Mouse (Mus musculus): Measurements from ENCODE around the gene Cmtr1. TPM values are rescaled to one million over a fixed set of nuclear protein-coding genes. Genes with fewer than 3 reads are reported as not detected.
"Not testable (repeated sequence)": the region's sequence is repeated elsewhere in the genome, so short reads cannot be mapped to it uniquely, and the experiment has no call there.

Gene Cmtr1
- polyA plus RNA-seq (2014; fragmentation: Nextera tagmentation; extraction: Ambion mirVana): 112 and 114 TPM in 2 replicates

DNA sequence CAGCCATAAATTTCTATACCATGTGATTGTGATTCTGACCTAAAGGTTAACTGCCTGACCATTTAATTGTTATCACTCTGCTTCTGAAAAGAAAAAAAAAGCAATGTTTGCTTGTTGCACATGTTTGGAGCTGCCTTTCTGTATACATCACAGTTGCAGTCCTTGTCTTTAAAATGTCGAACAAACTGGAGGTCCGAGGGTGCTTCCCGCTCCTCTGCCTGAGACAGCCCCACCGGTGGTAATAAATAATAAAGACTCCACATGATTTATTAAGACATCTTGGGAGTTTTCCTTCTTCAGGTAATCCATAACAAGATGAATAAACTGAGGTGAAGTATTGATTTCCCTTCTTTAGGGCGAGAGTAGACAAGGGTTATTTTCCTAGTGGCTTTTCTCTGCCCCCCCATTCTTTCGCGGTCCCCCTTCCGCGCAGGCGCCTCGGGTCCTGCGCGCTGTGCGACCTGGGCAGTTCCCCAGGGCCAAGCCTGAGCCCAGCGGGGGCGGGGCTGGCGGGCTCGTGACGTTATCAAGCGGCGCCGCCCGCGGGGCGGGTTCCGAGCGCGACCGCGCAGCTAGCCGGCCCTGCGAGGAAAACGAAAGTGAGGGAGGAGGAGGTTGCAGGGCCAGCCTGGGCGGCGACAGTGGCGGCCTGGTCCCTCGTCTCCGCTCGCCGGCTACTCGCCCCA is at the start of gene Cmtr1:
TSS of gene Cmtr1 (plus strand) at position 520 of the 686 bp plus-strand sequence.
- DNase-seq: peak; percentile 99
- Histone ChIP-seq H3K9me3 (ENCODE audit: low read depth, low read length) (no peaks in the 10 kb centered on the region), H3K27ac (ENCODE audit: low read depth) (peak within 1 kb of the TSS; percentile 90), H3K4me2 (peak within 1 kb of the TSS; percentile 74), H3K36me3 (ENCODE audit: insufficient read depth) (peaks cover 22% of the 10 kb centered on the region; the same call in 1 of the 2 replicates), H3K4me1 (ENCODE audit: insufficient read depth) (no peaks in the 10 kb centered on the region; the same call in 1 of the 2 replicates), H3K9ac (peak within 1 kb of the TSS; percentile 95), H3K4me3 (ENCODE audit: low read depth, low read length) (peak within 1 kb of the TSS; percentile 92), H3K27me3 (ENCODE audit: insufficient read depth, low read length) (no peaks in the 10 kb centered on the region)
- TF ChIP-seq CTCF (IDR thresholded peaks at IDR 0.05; ENCODE audit: low read depth): no peak
- under 1% methylated on average over 36 of the region's 41 CpGs for whole genome bisulfite sequencing
- ATAC-seq (ENCODE audit: insufficient read depth): peak; percentile 97

DNA sequence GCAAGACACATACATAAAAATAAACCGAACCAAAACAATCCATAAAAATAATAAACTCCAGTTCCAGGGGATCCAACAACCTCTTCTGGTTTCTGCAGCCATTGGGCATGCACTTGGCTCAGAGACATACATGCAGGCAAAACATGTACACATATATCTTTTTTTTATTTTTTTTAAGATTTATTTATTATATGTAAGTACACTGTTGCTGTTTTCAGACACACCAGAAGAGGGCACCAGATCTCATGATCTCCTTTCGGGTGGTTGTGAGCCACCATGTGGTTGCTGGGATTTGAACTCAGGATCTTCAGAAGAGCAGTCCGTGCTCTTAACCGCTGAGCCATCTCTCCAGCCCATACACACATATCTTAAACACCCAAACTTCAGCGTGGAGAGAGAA is 46.9 kb upstream of the Cmtr1 start:
- not testable (repeated sequence) for H3K9me3 ChIP-seq (ENCODE audit: low read depth, low read length); H3K27ac ChIP-seq (ENCODE audit: low read depth); H3K27me3 ChIP-seq (ENCODE audit: insufficient read depth, low read length); H3K4me3 ChIP-seq (ENCODE audit: low read depth, low read length); H3K4me1 ChIP-seq (ENCODE audit: insufficient read depth); DNase-seq; H3K36me3 ChIP-seq (ENCODE audit: insufficient read depth); ATAC-seq (ENCODE audit: insufficient read depth); H3K9ac ChIP-seq; H3K4me2 ChIP-seq
- WGBS: 84% methylated on average over 5 of the region's 5 CpGs

DNA sequence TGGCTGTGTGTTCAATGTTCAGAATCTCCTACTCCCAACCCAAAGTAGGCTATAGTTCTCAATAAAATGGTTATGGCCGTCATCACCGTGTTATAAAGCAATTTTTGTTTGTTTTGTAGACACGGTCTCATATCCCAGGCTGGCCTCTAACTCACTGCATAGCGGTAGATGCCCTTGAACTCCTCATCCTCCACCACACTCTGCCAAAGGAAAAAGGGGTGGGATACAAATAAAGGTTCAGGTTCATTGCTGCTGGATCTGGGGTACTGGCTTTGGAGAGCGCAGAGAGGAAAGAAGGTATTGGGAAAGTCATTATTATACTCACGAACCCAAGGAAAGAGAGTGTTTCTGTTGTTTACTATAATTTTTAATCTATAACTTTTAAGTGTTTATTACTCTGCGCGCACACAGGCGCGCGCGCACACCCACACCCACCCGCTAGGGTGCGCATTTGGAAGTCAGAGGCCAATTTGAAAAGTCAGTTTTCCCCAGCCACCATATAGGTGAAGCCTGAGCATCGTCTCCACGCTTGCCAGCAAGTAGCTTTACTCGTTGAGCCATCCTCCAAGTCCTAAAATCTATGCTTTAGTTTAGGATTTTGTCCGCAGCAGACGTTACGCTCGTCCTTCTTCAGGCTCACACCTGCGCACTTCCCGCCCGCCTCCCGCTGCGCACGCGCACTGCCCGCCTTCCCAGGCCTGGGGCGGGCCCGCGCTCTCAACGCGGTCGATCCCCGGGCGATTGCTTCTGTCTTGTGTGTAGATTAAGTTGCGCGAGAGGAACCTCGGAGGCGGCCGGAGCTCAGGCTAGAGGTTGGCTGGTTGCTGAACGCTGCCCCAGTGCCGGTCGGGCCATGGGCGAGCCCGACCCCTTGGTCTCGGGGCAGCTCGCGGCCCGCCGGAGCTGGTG is 46.0 kb upstream of the Cmtr1 start, which contains the start of the genes Rnf8 and Gm28043:
TSS of gene Rnf8 (plus strand) at position 676 of the 909 bp plus-strand sequence.
TSS of gene Gm28043 (plus strand) at position 762 of the 909 bp plus-strand sequence.
- DNase-seq (peak; percentile 97), ATAC-seq (ENCODE audit: insufficient read depth) (peak; percentile 91)
- 2% methylated on average over 52 of the region's 52 CpGs for WGBS
- peak; percentile 71 for TF ChIP-seq CTCF (IDR thresholded peaks at IDR 0.05; ENCODE audit: low read depth)
- peak within 1 kb of the TSS; percentile 99 for H3K4me3 ChIP-seq (ENCODE audit: low read depth, low read length)
- no peaks in the 10 kb centered on the region for H3K9me3 ChIP-seq (ENCODE audit: low read depth, low read length)
- H3K4me2 ChIP-seq: peak within 1 kb of the TSS; percentile 92
- H3K27me3 ChIP-seq (ENCODE audit: insufficient read depth, low read length): no peaks in the 10 kb centered on the region
- 0 out of 2 replicates have a peak, but pooled peaks cover 6% of the 10 kb centered on the region for H3K4me1 ChIP-seq (ENCODE audit: insufficient read depth)
- peak within 1 kb of the TSS; percentile 98 for H3K9ac ChIP-seq
- peaks cover 2% of the 10 kb centered on the region for H3K36me3 ChIP-seq (ENCODE audit: insufficient read depth)
- peak within 1 kb of the TSS; percentile 97 for H3K27ac ChIP-seq (ENCODE audit: low read depth)

DNA sequence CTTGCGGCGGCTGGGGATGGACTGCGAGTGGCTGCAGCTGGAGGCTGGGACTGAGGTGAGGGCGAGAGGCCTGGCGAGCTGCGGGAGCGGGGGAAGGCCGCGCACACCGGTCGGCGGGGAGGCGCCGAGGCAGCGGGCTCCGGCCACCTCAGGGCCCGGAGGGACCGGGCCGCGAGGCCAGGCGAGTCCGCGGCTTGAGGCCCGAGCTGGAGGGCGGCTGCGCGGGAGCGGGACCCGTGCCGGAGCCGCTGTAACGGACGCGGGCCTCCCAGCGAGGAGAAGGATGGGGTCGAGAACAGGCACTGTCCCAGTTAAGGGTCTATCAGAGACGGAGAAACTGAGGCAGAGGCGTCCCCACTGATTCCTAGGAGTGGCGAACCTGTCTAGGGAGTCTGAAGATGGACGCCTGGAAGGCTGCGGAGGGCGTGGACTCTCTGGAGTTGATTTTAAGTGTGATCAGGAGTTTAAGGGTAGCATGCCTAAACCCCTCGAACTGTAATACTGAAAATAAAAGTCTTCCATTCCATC is 45.3 kb upstream of the Cmtr1 start:
- H3K9me3 ChIP-seq (ENCODE audit: low read depth, low read length): no peaks in the 10 kb centered on the region
- peak overlapping the region; percentile 97 for H3K27ac ChIP-seq (ENCODE audit: low read depth)
- DNase-seq: peak; percentile 36
- H3K9ac ChIP-seq: peak overlapping the region; percentile 98
- peak overlapping the region; percentile 92 for H3K4me2 ChIP-seq
- H3K36me3 ChIP-seq (ENCODE audit: insufficient read depth): peaks cover 9% of the 10 kb centered on the region
- TF ChIP-seq CTCF (IDR thresholded peaks at IDR 0.05; ENCODE audit: low read depth): no peak
- ATAC-seq (ENCODE audit: insufficient read depth): peak; percentile 17; the same call in 1 of the 2 replicates
- peak overlapping the region; percentile 99 for H3K4me3 ChIP-seq (ENCODE audit: low read depth, low read length)
- H3K27me3 ChIP-seq (ENCODE audit: insufficient read depth, low read length): no peaks in the 10 kb centered on the region
- H3K4me1 ChIP-seq (ENCODE audit: insufficient read depth): 0 out of 2 replicates have a peak, but pooled peaks cover 6% of the 10 kb centered on the region
- under 1% methylated on average over 43 of the region's 43 CpGs for WGBS

DNA sequence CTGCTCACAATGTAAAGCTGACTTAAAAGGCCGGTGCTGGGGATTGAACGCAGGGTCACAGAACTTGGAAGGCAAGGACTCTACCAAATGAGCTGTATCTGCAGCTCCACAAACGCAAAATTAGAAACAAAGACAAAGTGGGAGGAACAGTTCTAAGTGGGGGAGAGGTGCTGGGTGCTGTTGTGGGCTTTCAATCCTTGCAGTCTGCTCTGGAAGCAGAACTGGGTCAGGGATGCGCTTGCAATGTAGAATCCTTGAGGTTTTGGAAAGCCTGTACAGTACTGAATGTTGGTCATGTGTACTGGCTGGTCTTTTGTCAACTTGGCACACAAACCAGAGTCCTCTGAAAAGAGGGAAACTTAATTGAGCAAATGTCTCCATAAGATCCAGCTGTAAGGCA is 44.8 kb upstream of the Cmtr1 start:
- H3K4me2 ChIP-seq: peak overlapping the region; percentile 92
- no peak for TF ChIP-seq CTCF (IDR thresholded peaks at IDR 0.05; ENCODE audit: low read depth)

DNA sequence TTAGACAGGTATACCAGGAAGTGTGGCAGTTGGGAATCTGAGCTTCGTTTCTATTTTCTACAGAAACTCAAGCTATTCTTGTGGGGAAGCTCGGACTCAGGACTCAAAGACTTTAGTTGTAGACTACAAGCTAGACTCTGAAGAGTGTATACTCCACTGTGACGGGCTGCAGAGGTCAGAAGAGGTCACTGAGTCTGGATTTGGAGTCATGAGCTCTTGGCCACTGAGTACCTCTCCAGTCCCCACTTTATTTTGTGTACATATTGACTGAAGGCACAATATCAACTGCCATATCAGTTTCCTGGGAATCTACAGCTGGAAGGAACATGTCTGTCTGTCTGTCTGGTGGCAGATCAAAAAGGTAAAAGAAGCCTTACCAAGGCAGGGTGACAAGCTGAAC is 41.2 kb upstream of the Cmtr1 start:
- Histone ChIP-seq H3K9ac (no peak overlapping the region), H3K36me3 (ENCODE audit: insufficient read depth) (peaks cover 50% of the 10 kb centered on the region), H3K27me3 (ENCODE audit: insufficient read depth, low read length) (no peaks in the 10 kb centered on the region), H3K4me1 (ENCODE audit: insufficient read depth) (0 out of 2 replicates have a peak, but pooled peaks cover 3% of the 10 kb centered on the region), H3K4me3 (ENCODE audit: low read depth, low read length) (no peak overlapping the region), H3K9me3 (ENCODE audit: low read depth, low read length) (no peaks in the 10 kb centered on the region), H3K27ac (ENCODE audit: low read depth) (no peak overlapping the region), H3K4me2 (no peak overlapping the region)
- ATAC-seq (ENCODE audit: insufficient read depth): no peak
- no peak for DNase-seq
- no peak for TF ChIP-seq CTCF (IDR thresholded peaks at IDR 0.05; ENCODE audit: low read depth)
- WGBS: 63% methylated on average over 3 of the region's 3 CpGs

More for the DNA sequence above, 44.8 kb upstream of the Cmtr1 start:
- peak overlapping the region; percentile 99 for H3K4me3 ChIP-seq (ENCODE audit: low read depth, low read length)
- peak overlapping the region; percentile 98 for H3K9ac ChIP-seq
- H3K4me1 ChIP-seq (ENCODE audit: insufficient read depth): 0 out of 2 replicates have a peak, but pooled peaks cover 6% of the 10 kb centered on the region
- no peak for ATAC-seq (ENCODE audit: insufficient read depth)
- H3K27me3 ChIP-seq (ENCODE audit: insufficient read depth, low read length): no peaks in the 10 kb centered on the region
- H3K36me3 ChIP-seq (ENCODE audit: insufficient read depth): peaks cover 14% of the 10 kb centered on the region
- no peaks in the 10 kb centered on the region for H3K9me3 ChIP-seq (ENCODE audit: low read depth, low read length)
- H3K27ac ChIP-seq (ENCODE audit: low read depth): no peak overlapping the region
- DNase-seq: peak; percentile 6
- WGBS: 7% methylated on average over 4 of the region's 4 CpGs

Data from lung, embryonic 14.5 days (tissue).